Mouse (Mus musculus) myocyte (in vitro differentiated cells): ENCODE data around the gene Cpb2.

ENCODE experiments used
- CEBPB ChIP-seq: IDR thresholded peaks from 2 replicates; pipeline ENCODE4 v1.6.1; 2011; ENCODE audit warnings: mild to moderate bottlenecking, moderate library complexity; ENCODE audit not compliant: poor library complexity, insufficient read depth, severe bottlenecking
- MYOD1 ChIP-seq, 3 experiments: IDR thresholded peaks; one replicate each; pipeline ENCODE4 v1.6.1; 2011; ENCODE audit warnings: control low read depth in 2 of 3, low read depth in 2 of 3, mild to moderate bottlenecking in 2 of 3, moderate library complexity in 1 of 3; ENCODE audit not compliant: insufficient read length in 2 of 3, control insufficient read depth in 1 of 3
- POLR2A ChIP-seq: IDR thresholded peaks from one replicate; pipeline ENCODE4 v1.6.1; 2011; ENCODE audit warnings: low read depth, mild to moderate bottlenecking, control low read depth, moderate library complexity; ENCODE audit not compliant: insufficient read length
- TCF12 ChIP-seq: IDR thresholded peaks from one replicate; pipeline ENCODE4 v1.6.1; 2011; ENCODE audit warnings: mild to moderate bottlenecking, control low read depth; ENCODE audit not compliant: poor library complexity, insufficient read depth, severe bottlenecking
- TCF3 ChIP-seq: IDR thresholded peaks from one replicate; pipeline ENCODE4 v1.6.1; 2011; ENCODE audit warnings: low read depth, control low read depth; ENCODE audit not compliant: insufficient read length
- USF1 ChIP-seq: IDR thresholded peaks from one replicate; pipeline ENCODE4 v1.6.1; 2011; ENCODE audit warnings: low read depth, mild to moderate bottlenecking, control low read depth, moderate library complexity

- no peak for TF ChIP-seq POLR2A
- no peak for TF ChIP-seq MYOD1 (IDR thresholded peaks at IDR 0.05; ENCODE audit: control insufficient read depth in 1 of 3, insufficient read length in 2 of 3, low read depth in 2 of 3)
- TF ChIP-seq CEBPB = no peak
- TF ChIP-seq TCF12 = no peak
- no peak for TF ChIP-seq TCF3
- TF ChIP-seq USF1 = no peak
These were observed 4.2 kb downstream of the Cpb2 start for GRCm38 (mm10) chr14:75246024-75247000.
